Mouse (Mus musculus) midbrain, embryonic 16.5 days (tissue): Measurements from ENCODE around the gene Trim33. TPM values are rescaled to one million over a fixed set of nuclear protein-coding genes. Genes with fewer than 3 reads are reported as not detected.

Experiments used
- ATAC-seq: fragments of 200-750 bp; cut with Nextera tagmentation; 2 replicates; pipeline ENCODE4 v1.8.0; 2017; ENCODE audit warnings: moderate TSS enrichment
- H3K27ac ChIP-seq: fragments of 300-500 bp; sonication (generic); 2 replicates; pipeline ENCODE4 v1.5.1; 2014; ENCODE audit warnings: mild to moderate bottlenecking, low read length, mixed read lengths
- H3K27me3 ChIP-seq: fragments of 300-500 bp; sonication (generic); 2 replicates; pipeline ENCODE4 v1.6.1; 2014; ENCODE audit warnings: low read depth, low read length, mixed read lengths; ENCODE audit not compliant: control insufficient read depth, insufficient read depth
- H3K36me3 ChIP-seq: fragments of 300-500 bp; sonication (generic); 2 replicates; pipeline ENCODE4 v1.6.1; 2014; ENCODE audit warnings: mild to moderate bottlenecking, low read length, moderate library complexity, mixed read lengths; ENCODE audit not compliant: control insufficient read depth, insufficient read depth
- H3K4me1 ChIP-seq: fragments of 300-500 bp; sonication (generic); 2 replicates; pipeline ENCODE4 v1.6.1; 2014; ENCODE audit warnings: mild to moderate bottlenecking, low read length, mixed read lengths; ENCODE audit not compliant: control insufficient read depth, insufficient read depth
- H3K4me2 ChIP-seq: fragments of 300-500 bp; sonication (generic); 2 replicates; pipeline ENCODE4 v1.6.1; 2014; ENCODE audit warnings: mild to moderate bottlenecking, low read length, mixed read lengths
- H3K4me3 ChIP-seq: fragments of 300-500 bp; sonication (generic); 2 replicates; pipeline ENCODE4 v1.5.1; 2014; ENCODE audit warnings: low read depth, mild to moderate bottlenecking, low read length, moderate library complexity, mixed read lengths
- H3K9ac ChIP-seq: fragments of 300-500 bp; sonication (generic); 2 replicates; pipeline ENCODE4 v1.6.1; 2014; ENCODE audit warnings: low read depth, low read length, mixed read lengths
- H3K9me3 ChIP-seq: fragments of 300-500 bp; sonication (generic); replicated peaks from 2 replicates; pipeline ENCODE4 v1.6.1; 2014; ENCODE audit warnings: mild to moderate bottlenecking, low read length, mixed read lengths; ENCODE audit not compliant: control insufficient read depth, poor library complexity, severe bottlenecking
- WGBS: fragments of 180-500 bp; shearing (Covaris S2); extraction: QIAGEN DNeasy Blood & Tissue Kit; methylation state at CpG from one replicate; pipeline ENCODE4 v1.1.7; 2014; 5-methylcytosine and 5-hydroxymethylcytosine counted together
- polyA plus RNA-seq: library from polyadenylated mRNA; unstranded; fragments of >200 nt; fragmentation: Nextera tagmentation; extraction: Ambion mirVana; gene quantifications from 2 replicates; pipeline ENCODE4 v1.2.1, GENCODE M21; 2015

Trim33 gene
- polyA plus RNA-seq, 1 experiment from 2014 or later: 32.0 TPM

GRCm38 (mm10) chr3:103385383-103386291, 106.5 kb downstream of the Trim33 start:
- H3K9ac ChIP-seq: no peak overlapping the region
- H3K4me2 ChIP-seq: no peak overlapping the region
- H3K27me3 ChIP-seq: no peaks in the 10 kb centered on the region
- H3K4me1 ChIP-seq: 0 out of 2 replicates have a peak, but pooled peaks cover 2% of the 10 kb centered on the region
- H3K9me3 ChIP-seq: no peaks in the 10 kb centered on the region
- 92% methylated on average over 5 of the region's 5 CpGs for WGBS
- no peak overlapping the region for H3K27ac ChIP-seq
- no peak for ATAC-seq
- H3K4me3 ChIP-seq: no peak overlapping the region
- no peaks in the 10 kb centered on the region for H3K36me3 ChIP-seq

DNA sequence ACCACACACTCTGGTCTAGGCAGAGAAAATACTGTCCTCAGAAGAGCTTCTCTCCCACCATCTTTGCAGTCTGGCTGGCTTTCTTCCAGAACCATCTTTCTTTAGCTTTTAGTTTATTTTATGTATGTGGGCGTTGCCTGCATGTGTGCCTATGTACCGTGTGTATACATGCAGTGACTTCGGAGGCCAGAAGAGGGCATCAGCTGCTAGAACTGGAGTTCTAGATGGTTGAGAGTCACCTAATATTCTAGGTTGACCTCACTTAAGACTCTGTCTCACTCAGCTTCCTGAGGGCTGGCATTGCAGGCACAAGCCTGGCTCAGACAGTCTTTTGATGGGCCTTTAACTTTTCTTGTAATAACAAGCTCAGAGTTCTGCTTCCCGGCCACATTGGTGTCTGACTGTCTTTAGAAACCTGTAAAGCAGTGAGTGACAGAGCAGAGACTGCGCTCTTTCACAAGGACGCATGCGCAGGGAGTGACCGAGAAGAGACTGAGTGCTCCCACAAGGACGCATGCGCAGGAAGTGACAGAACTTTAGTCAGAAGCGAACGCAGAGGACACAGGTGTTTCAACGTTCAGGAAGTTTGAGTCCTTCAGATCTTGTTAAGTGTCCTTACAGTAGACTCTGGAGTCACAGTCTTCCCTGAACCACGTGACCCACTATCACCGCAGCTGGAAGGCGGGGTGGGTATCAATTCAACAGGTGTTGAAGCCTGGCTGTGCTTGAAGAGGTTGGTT, 107.4 kb downstream of the Trim33 start:
- no peak for ATAC-seq
- Histone ChIP-seq H3K27ac (no peak overlapping the region), H3K36me3 (no peaks in the 10 kb centered on the region), H3K27me3 (no peaks in the 10 kb centered on the region), H3K9me3 (no peaks in the 10 kb centered on the region), H3K4me3 (no peak overlapping the region), H3K4me2 (no peak overlapping the region), H3K9ac (no peak overlapping the region), H3K4me1 (0 out of 2 replicates have a peak, but pooled peaks cover 2% of the 10 kb centered on the region)
- WGBS: 92% methylated on average over 16 of the region's 16 CpGs

DNA sequence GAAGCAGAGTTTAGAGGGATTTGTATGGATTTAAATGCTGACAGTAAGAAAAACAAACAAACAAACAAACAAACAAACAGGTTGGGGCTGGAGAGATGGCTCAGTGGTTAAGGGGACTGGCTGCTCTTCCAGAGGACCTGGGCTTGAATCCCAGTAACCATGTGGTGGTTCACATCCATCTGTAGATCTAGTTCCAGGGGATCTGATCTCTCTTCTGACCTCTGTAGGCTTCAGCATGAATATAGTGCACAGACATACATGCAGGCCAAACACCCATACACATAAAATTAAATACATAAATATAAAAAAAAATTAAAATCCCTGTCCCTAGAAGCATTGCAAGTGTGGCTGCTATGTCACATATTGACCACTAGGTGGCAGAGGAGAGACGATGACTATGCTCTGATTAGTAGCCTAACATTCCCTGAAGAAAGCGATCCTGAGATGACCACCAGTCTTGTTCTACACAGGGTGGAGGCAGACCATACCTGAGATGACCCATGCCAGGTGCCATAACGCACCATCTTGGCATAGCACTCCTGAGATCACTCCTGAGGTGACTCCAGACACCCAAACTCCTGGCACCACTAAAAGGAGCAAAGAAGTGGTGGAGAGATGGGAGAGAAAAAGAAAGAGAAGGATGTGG, 113.6 kb downstream of the Trim33 start:
- Histone ChIP-seq H3K9me3 (no peaks in the 10 kb centered on the region), H3K4me2 (no peak overlapping the region), H3K27ac (no peak overlapping the region), H3K9ac (0 out of 2 replicates have a peak overlapping the region, but pooled peaks have one; percentile 14), H3K36me3 (no peaks in the 10 kb centered on the region), H3K27me3 (no peaks in the 10 kb centered on the region), H3K4me1 (no peaks in the 10 kb centered on the region), H3K4me3 (no peak overlapping the region)
- peak; percentile 86 for ATAC-seq
- WGBS: 3% methylated on average over 3 of the region's 3 CpGs

GRCm38 (mm10) chr3:103393283-103394060, 114.4 kb downstream of the Trim33 start:
- H3K9me3 ChIP-seq: no peaks in the 10 kb centered on the region
- H3K9ac ChIP-seq: 0 out of 2 replicates have a peak overlapping the region, but pooled peaks have one; percentile 14
- no peaks in the 10 kb centered on the region for H3K27me3 ChIP-seq
- WGBS: 81% methylated on average over 14 of the region's 14 CpGs
- H3K4me3 ChIP-seq: no peak overlapping the region
- ATAC-seq: peak; percentile 62
- no peaks in the 10 kb centered on the region for H3K36me3 ChIP-seq
- H3K4me1 ChIP-seq: no peaks in the 10 kb centered on the region
- H3K27ac ChIP-seq: no peak overlapping the region
- H3K4me2 ChIP-seq: no peak overlapping the region

DNA sequence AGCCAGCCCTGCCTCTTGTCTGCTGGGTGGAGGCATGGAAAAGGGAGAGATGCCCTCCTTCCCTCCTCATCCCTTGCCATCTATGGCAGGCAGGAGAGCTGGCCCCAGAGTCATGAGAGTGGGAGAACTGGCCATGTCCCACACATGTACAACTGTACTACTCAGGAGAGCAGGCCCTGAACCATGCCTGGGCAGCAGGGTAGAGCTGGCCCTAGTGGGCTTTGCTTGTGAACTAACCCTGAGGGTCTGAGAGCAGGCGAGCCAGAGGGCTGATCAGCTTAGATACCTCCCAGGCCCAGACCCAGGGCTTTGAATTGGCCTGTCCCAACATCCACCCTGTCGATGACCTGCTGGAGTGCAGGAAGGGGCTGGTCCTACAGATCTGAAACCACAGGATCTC, 115.0 kb downstream of the Trim33 start:
- H3K36me3 ChIP-seq: no peaks in the 10 kb centered on the region
- 79% methylated on average over 2 of the region's 2 CpGs for WGBS
- H3K4me1 ChIP-seq: no peaks in the 10 kb centered on the region
- H3K27ac ChIP-seq: no peak overlapping the region
- no peak overlapping the region for H3K4me2 ChIP-seq
- peak; percentile 18; the same call in 1 of the 2 replicates for ATAC-seq
- H3K27me3 ChIP-seq: no peaks in the 10 kb centered on the region
- no peak overlapping the region for H3K9ac ChIP-seq
- H3K4me3 ChIP-seq: no peak overlapping the region
- no peaks in the 10 kb centered on the region for H3K9me3 ChIP-seq

DNA sequence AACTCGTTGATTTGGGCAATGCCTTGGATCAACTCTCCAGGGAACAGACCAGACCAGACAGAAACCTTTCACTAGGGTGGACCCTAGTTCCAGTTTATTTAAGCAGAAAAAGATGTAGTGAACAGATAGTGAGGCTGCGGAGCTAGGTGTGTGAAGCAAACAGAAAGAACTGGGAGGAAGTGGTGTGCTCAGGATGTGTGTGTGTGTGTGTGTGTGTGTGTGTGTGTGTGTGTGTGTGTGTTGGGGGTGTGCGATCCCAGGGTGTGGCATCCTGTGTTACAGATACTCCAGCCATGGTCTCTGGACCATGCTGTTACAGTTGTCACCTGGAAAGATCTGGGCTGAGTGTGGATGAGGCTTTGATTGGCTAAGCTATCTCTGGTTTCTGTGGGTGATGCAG, 118.4 kb downstream of the Trim33 start:
- H3K27ac ChIP-seq: no peak overlapping the region
- no peak overlapping the region for H3K9ac ChIP-seq
- H3K4me1 ChIP-seq: peaks cover 14% of the 10 kb centered on the region
- no peak for ATAC-seq
- no peak overlapping the region for H3K4me2 ChIP-seq
- no peaks in the 10 kb centered on the region for H3K27me3 ChIP-seq
- 89% methylated on average over 3 of the region's 3 CpGs for WGBS
- H3K4me3 ChIP-seq: no peak overlapping the region
- no peaks in the 10 kb centered on the region for H3K9me3 ChIP-seq
- no peaks in the 10 kb centered on the region for H3K36me3 ChIP-seq

- ATAC-seq: no peak
- Histone ChIP-seq H3K27ac (peak overlapping the region; percentile 77), H3K4me2 (no peak overlapping the region), H3K9me3 (no peaks in the 10 kb centered on the region), H3K27me3 (no peaks in the 10 kb centered on the region), H3K9ac (no peak overlapping the region), H3K4me3 (no peak overlapping the region), H3K4me1 (peaks cover 21% of the 10 kb centered on the region), H3K36me3 (no peaks in the 10 kb centered on the region)
- 64% methylated on average over 6 of the region's 6 CpGs for WGBS
Observed at GRCm38 (mm10) chr3:103400807-103401206, 121.7 kb downstream of the Trim33 start.

DNA sequence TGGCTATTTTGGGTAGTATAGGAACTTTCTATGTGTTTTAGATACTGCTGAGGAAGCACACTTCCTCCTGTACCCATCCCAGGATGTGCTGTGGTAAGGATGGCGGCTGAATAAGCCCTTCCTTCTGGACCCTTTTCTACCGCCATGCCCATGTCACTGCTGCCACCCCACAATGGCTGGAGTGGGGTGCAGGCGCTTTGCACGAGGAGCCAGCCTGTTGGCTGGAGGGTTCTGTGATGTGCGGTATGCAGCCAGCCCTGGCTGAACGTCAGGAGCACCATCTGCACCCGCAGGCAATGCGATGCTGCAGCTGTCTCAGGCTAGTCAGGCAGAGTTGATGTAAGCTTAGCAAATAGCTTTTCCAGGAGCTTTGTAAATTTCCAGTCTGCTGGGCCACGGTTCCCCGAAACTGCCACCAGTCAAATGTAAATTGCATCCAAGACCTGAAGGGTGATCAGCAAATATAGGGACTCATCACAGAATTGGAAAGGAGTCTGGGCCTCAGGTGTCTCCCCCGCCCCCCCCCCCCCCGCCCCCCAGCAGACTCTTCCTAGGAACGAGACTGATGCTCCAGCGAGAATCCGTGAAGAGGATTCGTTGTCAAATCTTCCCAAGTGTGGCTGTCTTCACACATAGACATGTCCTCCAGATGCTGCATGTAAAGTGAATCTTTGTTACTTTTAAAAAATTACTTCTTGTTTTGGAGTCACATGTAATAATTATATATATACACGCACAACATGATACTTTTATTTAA, 122.4 kb downstream of the Trim33 start:
- Histone ChIP-seq H3K9me3 (no peaks in the 10 kb centered on the region), H3K36me3 (no peaks in the 10 kb centered on the region), H3K9ac (no peak overlapping the region; the same call in 1 of the 2 replicates), H3K4me1 (peaks cover 21% of the 10 kb centered on the region), H3K27me3 (no peaks in the 10 kb centered on the region), H3K4me2 (peak overlapping the region; percentile 21; the same call in 1 of the 2 replicates), H3K27ac (peak overlapping the region; percentile 77), H3K4me3 (no peak overlapping the region)
- ATAC-seq: peak; percentile 83
- WGBS: 27% methylated on average over 17 of the region's 17 CpGs
